Mouse (Mus musculus): ENCODE measurements around the gene Nol3.

GRCm38 (mm10) chr8:105295256-105295655 lies 19.3 kb downstream of the Nol3 start:
- TF ChIP-seq CTCF (IDR thresholded peaks at IDR 0.05; ENCODE audit: borderline replicate concordance, control insufficient read depth, extremely low read depth, insufficient read depth, low read length, poor library complexity) (no peak), POLR2A (IDR thresholded peaks at IDR 0.05; ENCODE audit: control insufficient read depth, extremely low read depth, insufficient read depth, low read length, poor library complexity) (no peak)
